Mouse (Mus musculus) MEL (cell line): Measurements from ENCODE around the gene Natd1.

ENCODE experiments used
- CTCF ChIP-seq, 3 experiments: IDR thresholded peaks in 2 of 3; conservative IDR thresholded peaks in 1 of 3; 2 replicates each; pipeline ENCODE4 v1.5.1; 2011 to 2012; ENCODE audit warnings: low read length in 3 of 3, low read depth in 2 of 3, mild to moderate bottlenecking in 2 of 3, improper control_type of control experiment in 1 of 3, inconsistent platforms in 1 of 3, mixed read lengths in 1 of 3, moderate library complexity in 1 of 3; ENCODE audit not compliant: control insufficient read depth in 1 of 3, insufficient read depth in 1 of 3, poor library complexity in 1 of 3, severe bottlenecking in 1 of 3
- GATA1 ChIP-seq: IDR thresholded peaks from 2 replicates; pipeline ENCODE4 v1.6.1; 2011; ENCODE audit warnings: low read depth, low read length, improper control_type of control experiment
- MAX ChIP-seq: IDR thresholded peaks from 2 replicates; pipeline ENCODE4 v1.6.1; 2011; ENCODE audit warnings: low read length, improper control_type of control experiment
- NELFE ChIP-seq: IDR thresholded peaks from 2 replicates; pipeline ENCODE4 v1.6.1; 2011; ENCODE audit warnings: low read depth, low read length, improper control_type of control experiment
- ZNF384 ChIP-seq: IDR thresholded peaks from 2 replicates; pipeline ENCODE4 v1.6.1; 2012; ENCODE audit warnings: low read depth, mild to moderate bottlenecking, inconsistent platforms, low read length, improper control_type of control experiment

GRCm38 (mm10) chr11:60873101-60873500 is 41.4 kb downstream of the Natd1 start:
- TF ChIP-seq MAX (no peak), NELFE (no peak), ZNF384 (no peak), CTCF (IDR thresholded peaks at IDR 0.05 in 2 of 3, conservative IDR thresholded peaks at IDR 0.05 in 1 of 3; ENCODE audit: control insufficient read depth in 1 of 3, insufficient read depth in 1 of 3, low read depth in 2 of 3, low read length in 3 of 3, poor library complexity in 1 of 3, severe bottlenecking in 1 of 3) (no peak), GATA1 (no peak)
